Mouse (Mus musculus) forebrain, embryonic 11.5 days (tissue): ENCODE measurements around the gene Apip. TPM values are rescaled to one million over a fixed set of nuclear protein-coding genes. Genes with fewer than 3 reads are reported as not detected.

Experiments
- ATAC-seq: fragments of 200-750 bp; cut with Nextera tagmentation; replicated peaks from 2 replicates; pipeline ENCODE4 v1.8.0; 2017; ENCODE audit warnings: moderate TSS enrichment; ENCODE audit not compliant: low FRiP score
- DNase-seq: peaks from one replicate; pipeline ENCODE4 v3.0.0-alpha.2; 2017; ENCODE audit warnings: low spot score
- H3K27ac ChIP-seq: fragments of 300-500 bp; sonication (generic); 2 replicates; pipeline ENCODE4 v1.5.1; 2014; ENCODE audit warnings: low read depth, low read length
- H3K27me3 ChIP-seq: fragments of 300-500 bp; sonication (generic); 2 replicates; pipeline ENCODE4 v1.6.1; 2014; ENCODE audit warnings: mild to moderate bottlenecking, low read length, mixed read lengths; ENCODE audit not compliant: control insufficient read depth, insufficient read depth
- H3K36me3 ChIP-seq: fragments of 300-500 bp; sonication (generic); 2 replicates; pipeline ENCODE4 v1.6.1; 2014; ENCODE audit warnings: mild to moderate bottlenecking, low read length, moderate library complexity, mixed read lengths; ENCODE audit not compliant: control insufficient read depth, insufficient read depth
- H3K4me1 ChIP-seq: fragments of 300-500 bp; sonication (generic); replicated peaks from 2 replicates; pipeline ENCODE4 v1.6.1; 2014; ENCODE audit warnings: low read length, mixed read lengths; ENCODE audit not compliant: control insufficient read depth, insufficient read depth
- H3K4me2 ChIP-seq: fragments of 300-500 bp; sonication (generic); 2 replicates; pipeline ENCODE4 v1.6.1; 2014; ENCODE audit warnings: low read depth, mild to moderate bottlenecking, low read length, moderate library complexity, mixed read lengths; ENCODE audit not compliant: severe bottlenecking
- H3K4me3 ChIP-seq: fragments of 300-500 bp; sonication (generic); 2 replicates; pipeline ENCODE4 v1.5.1; 2014; ENCODE audit warnings: low read depth, low read length
- H3K9ac ChIP-seq: fragments of 300-500 bp; sonication (generic); 2 replicates; pipeline ENCODE4 v1.6.1; 2014; ENCODE audit warnings: low read length
- H3K9me3 ChIP-seq: fragments of 300-500 bp; sonication (generic); 2 replicates; pipeline ENCODE4 v1.6.1; 2016; ENCODE audit warnings: low read length, mixed read lengths; ENCODE audit not compliant: control insufficient read depth
- WGBS: fragments of 180-500 bp; shearing (Covaris S2); extraction: QIAGEN DNeasy Blood & Tissue Kit; methylation state at CpG from one replicate; pipeline ENCODE4 v1.1.7; 2014; 5-methylcytosine and 5-hydroxymethylcytosine counted together
- polyA plus RNA-seq: library from polyadenylated mRNA; unstranded; fragments of >200 nt; fragmentation: Nextera tagmentation; extraction: Ambion mirVana; gene quantifications from 2 replicates; pipeline ENCODE4 v1.2.1, GENCODE M21; 2014

Gene Apip
- polyA plus RNA-seq, 1 experiment from 2014 or later, result 55.7 TPM

GRCm38 (mm10) chr2:103118324-103119196 is 45.1 kb downstream of the Apip start:
- Histone ChIP-seq H3K9me3 (no peaks in the 10 kb centered on the region), H3K27me3 (no peaks in the 10 kb centered on the region), H3K9ac (no peak overlapping the region), H3K4me1 (no peaks in the 10 kb centered on the region), H3K4me2 (no peak overlapping the region), H3K27ac (no peak overlapping the region), H3K36me3 (no peaks in the 10 kb centered on the region), H3K4me3 (no peak overlapping the region)
- WGBS, result 65% methylated on average over 6 of the region's 6 CpGs
- no peak for ATAC-seq
- no peak for DNase-seq

- no peak for ATAC-seq
- DNase-seq, result no peak
- Histone ChIP-seq H3K27me3 (no peaks in the 10 kb centered on the region), H3K4me1 (no peaks in the 10 kb centered on the region), H3K9ac (no peak overlapping the region), H3K36me3 (no peaks in the 10 kb centered on the region), H3K4me3 (no peak overlapping the region), H3K27ac (no peak overlapping the region), H3K4me2 (no peak overlapping the region), H3K9me3 (no peaks in the 10 kb centered on the region)
- WGBS, result 85% methylated on average over 7 of the region's 7 CpGs
These were observed 45.9 kb downstream of the Apip start for GRCm38 (mm10) chr2:103119197-103119854.

GRCm38 (mm10) chr2:103129676-103130075 is 56.2 kb downstream of the Apip start:
- DNase-seq (no peak), ATAC-seq (no peak)
- no peak overlapping the region for H3K4me2 ChIP-seq
- no peaks in the 10 kb centered on the region for H3K4me1 ChIP-seq
- no peaks in the 10 kb centered on the region for H3K9me3 ChIP-seq
- no peaks in the 10 kb centered on the region for H3K36me3 ChIP-seq
- no peaks in the 10 kb centered on the region for H3K27me3 ChIP-seq
- no peak overlapping the region for H3K4me3 ChIP-seq
- no peak overlapping the region for H3K9ac ChIP-seq
- H3K27ac ChIP-seq, result no peak overlapping the region
- WGBS, result 95% methylated on average over 2 of the region's 2 CpGs

- Histone ChIP-seq H3K4me1 (no peaks in the 10 kb centered on the region), H3K27me3 (no peaks in the 10 kb centered on the region), H3K36me3 (no peaks in the 10 kb centered on the region), H3K9ac (no peak overlapping the region), H3K4me3 (no peak overlapping the region), H3K27ac (no peak overlapping the region), H3K9me3 (no peaks in the 10 kb centered on the region), H3K4me2 (no peak overlapping the region)
- ATAC-seq (no peak), DNase-seq (no peak)
- WGBS, result 37% methylated on average over 4 of the region's 4 CpGs
These were observed 57.7 kb downstream of the Apip start for GRCm38 (mm10) chr2:103131145-103131544.

GRCm38 (mm10) chr2:103138529-103139265 is 65.2 kb downstream of the Apip start:
- Histone ChIP-seq H3K27ac (no peak overlapping the region), H3K36me3 (no peaks in the 10 kb centered on the region), H3K4me3 (no peak overlapping the region), H3K4me2 (no peak overlapping the region), H3K9ac (no peak overlapping the region), H3K9me3 (no peaks in the 10 kb centered on the region), H3K4me1 (no peaks in the 10 kb centered on the region), H3K27me3 (no peaks in the 10 kb centered on the region)
- 77% methylated on average over 8 of the region's 8 CpGs for WGBS
- ATAC-seq, result no peak
- DNase-seq, result no peak

Other genes with a start within 250 kb of the Apip start
- gene Cd44, start 172.0 kb upstream of the Apip start, polyA plus RNA-seq, result 2.0 and 2.4 TPM in 2 replicates
- gene Pdhx, start 162 bp upstream of the Apip start, polyA plus RNA-seq, result 45.3 and 48.0 TPM in 2 replicates
- 0.12 TPM in 1 of 2 replicates, not detected in the other for gene Ehf, start 229.6 kb downstream of the Apip start, polyA plus RNA-seq